Mouse (Mus musculus) myocyte (in vitro differentiated cells): ENCODE measurements around the gene Pygm. TPM values are rescaled to one million over a fixed set of nuclear protein-coding genes. Genes with fewer than 3 reads are reported as not detected.

ENCODE experiments used
- H3K27me3 ChIP-seq: one replicate; pipeline ENCODE4 v1.6.1; 2011; ENCODE audit not compliant: control insufficient read depth, insufficient read depth, insufficient read length
- H3K36me3 ChIP-seq: one replicate; pipeline ENCODE4 v1.6.1; 2011; ENCODE audit not compliant: control insufficient read depth, insufficient read depth
- H3K4me2 ChIP-seq: one replicate; pipeline ENCODE4 v1.6.1; 2011; ENCODE audit warnings: low read depth, control low read depth
- H3K4me3 ChIP-seq: one replicate; pipeline ENCODE4 v1.5.1; 2011; ENCODE audit warnings: mild to moderate bottlenecking, control low read depth, moderate library complexity
- H3K79me2 ChIP-seq: one replicate; pipeline ENCODE4 v1.6.1; 2011; ENCODE audit not compliant: control insufficient read depth, insufficient read depth
- H3ac ChIP-seq: one replicate; pipeline ENCODE4 v1.6.1; 2011; ENCODE audit not compliant: control insufficient read depth, insufficient read length
- CEBPB ChIP-seq: IDR thresholded peaks from 2 replicates; pipeline ENCODE4 v1.6.1; 2011; ENCODE audit warnings: mild to moderate bottlenecking, moderate library complexity; ENCODE audit not compliant: poor library complexity, insufficient read depth, severe bottlenecking
- E2F4 ChIP-seq: IDR thresholded peaks from one replicate; pipeline ENCODE4 v1.6.1; 2011; ENCODE audit warnings: mild to moderate bottlenecking, control low read depth, moderate library complexity; ENCODE audit not compliant: insufficient read depth
- MAX ChIP-seq: IDR thresholded peaks from one replicate; pipeline ENCODE4 v1.6.1; 2011; ENCODE audit warnings: low read depth, mild to moderate bottlenecking, control low read depth
- MYOD1 ChIP-seq, 3 experiments: IDR thresholded peaks; one replicate each; pipeline ENCODE4 v1.6.1; 2011; ENCODE audit warnings: control low read depth in 2 of 3, low read depth in 2 of 3, mild to moderate bottlenecking in 2 of 3, moderate library complexity in 1 of 3; ENCODE audit not compliant: insufficient read length in 2 of 3, control insufficient read depth in 1 of 3
- MYOG ChIP-seq, 3 experiments: IDR thresholded peaks; one replicate each; pipeline ENCODE4 v1.6.1; 2011; ENCODE audit warnings: control low read depth in 2 of 3, low read depth in 2 of 3, mild to moderate bottlenecking in 2 of 3; ENCODE audit not compliant: insufficient read length in 2 of 3, control insufficient read depth in 1 of 3, insufficient read depth in 1 of 3
- POLR2A ChIP-seq: IDR thresholded peaks from one replicate; pipeline ENCODE4 v1.6.1; 2011; ENCODE audit warnings: low read depth, mild to moderate bottlenecking, control low read depth, moderate library complexity; ENCODE audit not compliant: insufficient read length
- POLR2AphosphoS2 ChIP-seq: IDR thresholded peaks from one replicate; pipeline ENCODE4 v1.6.1; 2011; ENCODE audit warnings: low read depth, control low read depth; ENCODE audit not compliant: insufficient read length
- REST ChIP-seq: IDR thresholded peaks from one replicate; pipeline ENCODE4 v1.6.1; 2011; ENCODE audit warnings: mild to moderate bottlenecking, control low read depth, moderate library complexity; ENCODE audit not compliant: insufficient read depth, insufficient read length
- SRF ChIP-seq: IDR thresholded peaks from one replicate; pipeline ENCODE4 v1.6.1; 2011; ENCODE audit warnings: low read depth; ENCODE audit not compliant: control insufficient read depth, insufficient read length
- TCF12 ChIP-seq: IDR thresholded peaks from one replicate; pipeline ENCODE4 v1.6.1; 2011; ENCODE audit warnings: mild to moderate bottlenecking, control low read depth; ENCODE audit not compliant: poor library complexity, insufficient read depth, severe bottlenecking
- TCF3 ChIP-seq: IDR thresholded peaks from one replicate; pipeline ENCODE4 v1.6.1; 2011; ENCODE audit warnings: low read depth, control low read depth; ENCODE audit not compliant: insufficient read length
- USF1 ChIP-seq: IDR thresholded peaks from one replicate; pipeline ENCODE4 v1.6.1; 2011; ENCODE audit warnings: low read depth, mild to moderate bottlenecking, control low read depth, moderate library complexity
- polyA plus RNA-seq: library from polyadenylated mRNA; unstranded; fragments of >200 nt; fragmentation: generic; extraction: Trizol; gene quantifications from one replicate; pipeline ENCODE4 v1.2.1, GENCODE M21; 2012; ENCODE audit warnings: missing spikeins

Pygm gene
- polyA plus RNA-seq, 1 experiment = 232 TPM

DNA sequence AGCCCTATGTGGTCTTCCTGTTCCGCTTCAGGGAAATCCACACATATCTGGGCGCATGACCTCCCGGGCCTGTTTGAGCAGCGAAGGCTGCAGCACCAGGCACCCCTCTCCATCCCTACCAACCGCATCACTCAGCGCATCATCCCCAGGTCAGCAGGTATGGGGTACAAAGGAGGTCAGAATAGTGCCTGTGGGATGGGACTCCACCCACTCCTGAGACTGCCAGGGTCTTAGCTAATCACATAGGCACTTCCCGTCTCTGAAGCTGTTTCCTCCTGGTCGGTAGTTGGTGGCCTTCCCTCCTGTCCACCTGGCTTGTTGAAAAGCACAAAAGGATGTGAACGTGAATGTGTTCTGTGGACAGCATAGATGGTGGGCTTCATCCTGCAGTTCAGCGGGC, 37.5 kb upstream of the Pygm start:
- Histone ChIP-seq H3K36me3 (no peaks in the 10 kb centered on the region), H3K27me3 (no peaks in the 10 kb centered on the region), H3ac (no peak overlapping the region), H3K79me2 (no peaks in the 10 kb centered on the region), H3K4me2 (no peak overlapping the region), H3K4me3 (no peak overlapping the region)
- TF ChIP-seq TCF3 (no peak), REST (no peak), POLR2AphosphoS2 (no peak), MYOD1 (IDR thresholded peaks at IDR 0.05; ENCODE audit: control insufficient read depth in 1 of 3, insufficient read length in 2 of 3, low read depth in 2 of 3) (no peak), SRF (no peak), MYOG (IDR thresholded peaks at IDR 0.05; ENCODE audit: control insufficient read depth in 1 of 3, insufficient read depth in 1 of 3, insufficient read length in 2 of 3, low read depth in 2 of 3) (no peak), MAX (no peak), TCF12 (no peak), USF1 (no peak), CEBPB (no peak), E2F4 (no peak), POLR2A (no peak)

DNA sequence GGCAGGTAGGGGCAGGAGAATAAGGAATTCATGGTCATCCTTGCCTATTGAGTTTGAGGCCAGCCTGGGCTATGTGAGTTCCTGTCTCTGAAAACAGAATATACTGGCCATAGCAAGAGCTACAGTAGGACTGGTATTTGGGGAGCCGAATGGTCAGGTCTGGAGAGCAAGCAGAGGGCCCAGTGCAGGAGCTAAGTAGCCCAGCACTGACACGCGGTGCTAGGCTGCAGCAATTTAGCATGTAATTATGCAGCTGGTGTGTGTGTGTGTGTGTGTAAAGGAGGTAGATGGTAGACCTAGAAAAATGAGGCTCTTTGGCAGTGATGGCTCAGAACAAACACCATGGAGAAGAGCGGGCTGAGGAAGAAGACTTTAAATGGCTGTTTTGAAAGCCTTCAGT, 36.6 kb upstream of the Pygm start:
- Histone ChIP-seq H3K4me2 (no peak overlapping the region), H3K79me2 (no peaks in the 10 kb centered on the region), H3K27me3 (no peaks in the 10 kb centered on the region), H3K36me3 (no peaks in the 10 kb centered on the region), H3ac (no peak overlapping the region), H3K4me3 (no peak overlapping the region)
- no peak for TF ChIP-seq MYOD1 (IDR thresholded peaks at IDR 0.05; ENCODE audit: control insufficient read depth in 1 of 3, insufficient read length in 2 of 3, low read depth in 2 of 3)
- TF ChIP-seq E2F4 = no peak
- no peak for TF ChIP-seq MYOG (IDR thresholded peaks at IDR 0.05; ENCODE audit: control insufficient read depth in 1 of 3, insufficient read depth in 1 of 3, insufficient read length in 2 of 3, low read depth in 2 of 3)
- no peak for TF ChIP-seq POLR2AphosphoS2
- TF ChIP-seq TCF3 = no peak
- TF ChIP-seq REST = no peak
- TF ChIP-seq SRF = no peak
- TF ChIP-seq CEBPB = no peak
- TF ChIP-seq TCF12 = no peak
- no peak for TF ChIP-seq MAX
- no peak for TF ChIP-seq POLR2A
- TF ChIP-seq USF1 = no peak

DNA sequence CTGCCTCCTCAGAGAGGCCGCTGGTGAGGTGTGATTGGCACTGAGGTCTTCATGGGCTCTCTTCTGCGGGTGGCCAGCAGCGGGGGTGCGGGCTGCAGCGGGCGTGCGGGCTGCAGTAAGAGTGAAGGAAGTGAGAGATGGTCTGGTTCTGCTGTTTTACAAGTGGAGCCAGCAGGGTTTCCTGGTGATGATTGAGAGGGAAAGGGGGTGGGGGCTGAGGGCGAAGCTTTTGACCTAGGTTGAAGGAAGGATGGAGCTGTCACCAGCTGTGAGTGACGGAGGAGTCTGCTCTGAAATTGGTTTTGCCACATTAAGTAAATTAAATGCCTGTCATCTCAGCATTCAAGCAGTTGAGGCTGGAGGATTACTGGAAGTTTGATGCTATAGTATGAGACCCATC, 35.5 kb upstream of the Pygm start:
- Histone ChIP-seq H3K27me3 (no peaks in the 10 kb centered on the region), H3K4me3 (no peak overlapping the region), H3K79me2 (no peaks in the 10 kb centered on the region), H3ac (no peak overlapping the region), H3K36me3 (no peaks in the 10 kb centered on the region), H3K4me2 (no peak overlapping the region)
- TF ChIP-seq USF1 (no peak), POLR2AphosphoS2 (no peak), SRF (no peak), MYOD1 (IDR thresholded peaks at IDR 0.05; ENCODE audit: control insufficient read depth in 1 of 3, insufficient read length in 2 of 3, low read depth in 2 of 3) (no peak), TCF3 (no peak), MAX (no peak), MYOG (IDR thresholded peaks at IDR 0.05; ENCODE audit: control insufficient read depth in 1 of 3, insufficient read depth in 1 of 3, insufficient read length in 2 of 3, low read depth in 2 of 3) (no peak), E2F4 (no peak), TCF12 (no peak), POLR2A (no peak), CEBPB (no peak), REST (no peak)

DNA sequence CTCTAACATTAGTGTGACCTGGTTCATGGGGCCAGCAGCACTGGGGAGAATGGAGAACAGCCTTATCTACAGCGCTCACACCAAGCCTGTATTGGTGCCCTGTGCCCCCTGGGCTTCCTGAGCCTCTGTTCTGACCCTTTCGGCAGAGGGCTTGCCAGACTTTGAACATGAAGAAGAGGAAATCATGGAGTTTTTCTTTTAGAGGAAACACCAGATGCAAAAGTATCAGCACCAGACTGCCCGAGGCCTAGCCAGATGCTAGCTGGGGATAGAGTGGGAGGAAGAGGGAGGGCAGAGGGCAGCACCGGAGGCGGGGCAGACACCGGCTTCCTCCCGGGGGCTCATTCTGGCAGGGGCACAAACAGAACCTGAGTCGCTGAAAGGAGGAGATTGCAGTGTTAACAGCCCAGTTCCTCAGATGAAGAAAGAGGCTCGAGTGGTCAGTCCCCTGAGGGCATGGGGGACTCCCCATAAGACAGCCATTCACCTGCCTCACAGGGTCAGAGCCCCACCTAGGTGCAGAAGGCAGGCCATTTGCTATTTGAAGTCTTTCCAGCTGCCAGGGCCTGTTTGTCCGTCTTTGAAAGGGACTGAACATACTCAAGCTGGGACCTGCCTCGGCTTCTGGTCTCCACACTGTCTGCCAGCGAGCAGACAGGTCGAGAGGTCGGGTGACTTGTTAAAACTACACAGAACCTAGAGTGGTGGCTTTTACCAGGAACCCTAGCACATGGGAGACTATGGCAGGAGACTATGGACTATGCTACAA, 34.8 kb upstream of the Pygm start:
- TF ChIP-seq POLR2A (no peak), USF1 (no peak), TCF3 (no peak), REST (no peak), MAX (no peak), TCF12 (no peak), SRF (no peak), CEBPB (no peak), E2F4 (no peak), MYOD1 (IDR thresholded peaks at IDR 0.05; ENCODE audit: control insufficient read depth in 1 of 3, insufficient read length in 2 of 3, low read depth in 2 of 3) (no peak), MYOG (IDR thresholded peaks at IDR 0.05; ENCODE audit: control insufficient read depth in 1 of 3, insufficient read depth in 1 of 3, insufficient read length in 2 of 3, low read depth in 2 of 3) (no peak), POLR2AphosphoS2 (no peak)
- Histone ChIP-seq H3K79me2 (no peaks in the 10 kb centered on the region), H3K27me3 (no peaks in the 10 kb centered on the region), H3K36me3 (no peaks in the 10 kb centered on the region), H3K4me2 (no peak overlapping the region), H3K4me3 (no peak overlapping the region), H3ac (no peak overlapping the region)
